Mouse (Mus musculus) bone marrow macrophage, adult 2 months (primary cell): ENCODE data around the gene Orc1. TPM values are rescaled to one million over a fixed set of nuclear protein-coding genes. Genes with fewer than 3 reads are reported as not detected.

Experiments
- H3K27ac ChIP-seq: 2 replicates; pipeline ENCODE4 v1.5.1; 2012; ENCODE audit warnings: low read depth, low read length; ENCODE audit not compliant: insufficient read depth
- H3K4me1 ChIP-seq: 2 replicates; pipeline ENCODE4 v1.6.1; 2012; ENCODE audit warnings: low read length; ENCODE audit not compliant: control insufficient read depth, insufficient read depth
- H3K4me3 ChIP-seq: 2 replicates; pipeline ENCODE4 v1.5.1; 2012; ENCODE audit warnings: mild to moderate bottlenecking, low read length, moderate library complexity; ENCODE audit not compliant: insufficient read depth
- CTCF ChIP-seq: IDR thresholded peaks from 2 replicates; pipeline ENCODE4 v1.5.1; 2012; ENCODE audit warnings: low read depth, mild to moderate bottlenecking, low read length, moderate library complexity
- POLR2A ChIP-seq: IDR thresholded peaks from 2 replicates; pipeline ENCODE4 v1.6.1; 2012; ENCODE audit warnings: mild to moderate bottlenecking, low read depth, low read length, borderline replicate concordance
- polyA plus RNA-seq: library from polyadenylated mRNA; stranded (reverse); fragments of >200 nt; gene quantifications from 2 replicates; pipeline ENCODE4 v1.2.4, GENCODE M21; 2012; ENCODE audit not compliant: missing spikeins, insufficient read depth, insufficient read length

Orc1 gene
- polyA plus RNA-seq, 1 experiment = 1.1 TPM

GRCm38 (mm10) chr4:108610935-108611334 lies 31.7 kb downstream of the Orc1 start:
- H3K4me3 ChIP-seq = no peak overlapping the region
- no peak overlapping the region for H3K27ac ChIP-seq
- TF ChIP-seq CTCF (no peak), POLR2A (no peak)
- H3K4me1 ChIP-seq = no peaks in the 10 kb centered on the region

GRCm38 (mm10) chr4:108618586-108618985 lies 39.4 kb downstream of the Orc1 start:
- no peak for TF ChIP-seq CTCF
- no peak for TF ChIP-seq POLR2A
- Histone ChIP-seq H3K4me1 (peaks cover 18% of the 10 kb centered on the region), H3K27ac (no peak overlapping the region), H3K4me3 (peak overlapping the region; percentile 66)

- TF ChIP-seq POLR2A (no peak), CTCF (no peak)
- Histone ChIP-seq H3K4me1 (peaks cover 22% of the 10 kb centered on the region), H3K4me3 (peak overlapping the region; percentile 66), H3K27ac (peak overlapping the region; percentile 42)
Measured at GRCm38 (mm10) chr4:108619165-108619564, 39.9 kb downstream of the Orc1 start.

- TF ChIP-seq CTCF (no peak), POLR2A (0 out of 2 replicates have a peak, but pooled peaks have one; percentile 9)
- Histone ChIP-seq H3K4me1 (peaks cover 23% of the 10 kb centered on the region), H3K27ac (peak within 1 kb of the TSS; percentile 42), H3K4me3 (peak within 1 kb of the TSS; percentile 66)
Measured at GRCm38 (mm10) chr4:108619587-108620341, 40.5 kb downstream of the Orc1 start, which contains the start of gene Cc2d1b. Gene Cc2d1b (plus strand): TSS chr4:108619940.

GRCm38 (mm10) chr4:108620536-108620935 lies 41.3 kb downstream of the Orc1 start:
- Histone ChIP-seq H3K4me1 (peaks cover 23% of the 10 kb centered on the region), H3K27ac (peak overlapping the region; percentile 18; the same call in 1 of the 2 replicates), H3K4me3 (peak overlapping the region; percentile 66)
- TF ChIP-seq POLR2A (no peak), CTCF (no peak)

- TF ChIP-seq CTCF (no peak), POLR2A (no peak)
- Histone ChIP-seq H3K27ac (no peak overlapping the region), H3K4me1 (peaks cover 23% of the 10 kb centered on the region), H3K4me3 (no peak overlapping the region)
Measured at GRCm38 (mm10) chr4:108621504-108621903, 42.3 kb downstream of the Orc1 start.

GRCm38 (mm10) chr4:108627066-108627465 lies 47.8 kb downstream of the Orc1 start:
- H3K4me1 ChIP-seq = peaks cover 12% of the 10 kb centered on the region
- H3K27ac ChIP-seq = no peak overlapping the region
- no peak overlapping the region for H3K4me3 ChIP-seq
- TF ChIP-seq CTCF (no peak), POLR2A (no peak)

- Histone ChIP-seq H3K27ac (no peak overlapping the region), H3K4me1 (no peaks in the 10 kb centered on the region), H3K4me3 (no peak overlapping the region)
- no peak for TF ChIP-seq POLR2A
- no peak for TF ChIP-seq CTCF
Measured at GRCm38 (mm10) chr4:108629363-108629880, 50.2 kb downstream of the Orc1 start.

- Histone ChIP-seq H3K4me1 (no peaks in the 10 kb centered on the region), H3K27ac (no peak overlapping the region), H3K4me3 (no peak overlapping the region)
- TF ChIP-seq POLR2A (no peak), CTCF (no peak)
Measured at GRCm38 (mm10) chr4:108630096-108630495, 50.9 kb downstream of the Orc1 start.

- H3K27ac ChIP-seq = no peak overlapping the region
- no peaks in the 10 kb centered on the region for H3K4me1 ChIP-seq
- no peak for TF ChIP-seq CTCF
- no peak overlapping the region for H3K4me3 ChIP-seq
Measured at GRCm38 (mm10) chr4:108631616-108632015, 52.4 kb downstream of the Orc1 start.

GRCm38 (mm10) chr4:108633703-108634102 lies 54.5 kb downstream of the Orc1 start:
- no peak overlapping the region for H3K27ac ChIP-seq
- H3K4me3 ChIP-seq = no peak overlapping the region
- TF ChIP-seq POLR2A (no peak), CTCF (no peak)
- peaks cover 3% of the 10 kb centered on the region; the same call in 1 of the 2 replicates for H3K4me1 ChIP-seq
